16 mouse cellular contexts compared by ENCODE assay signal in genomic region chr4:30316995-30317394, GRCm38 (mm10).
"Had no signal": no experiment of that assay in that cellular context is flagged by ENCODE, and none has a peak within 500 bp of the region (broad histone marks: within the 10 kb centered on the region; RNA-seq: fewer than 3 reads in every experiment).

No protein-coding gene starts in this region.

- H3K9ac ChIP-seq: liver, postnatal 0 days; midbrain, embryonic 13.5 days; midbrain, embryonic 15.5 days; neural tube, embryonic 12.5 days; stomach, embryonic 15.5 days had no signal

- H3K9me3 ChIP-seq: megakaryocyte, embryonic 14.5 days; midbrain, embryonic 13.5 days; midbrain, embryonic 15.5 days; neural tube, embryonic 12.5 days; stomach, embryonic 15.5 days had no signal

- DNase-seq: liver, postnatal 0 days; lung, adult 2 months; lung, postnatal 10 days; lung, postnatal 36 days; right cerebral cortex, postnatal 14 days; thymus, adult 2 months; thymus, postnatal 25 days; thymus, postnatal 4 days had no signal

- H3K27ac ChIP-seq: macrophage; midbrain, embryonic 13.5 days; midbrain, embryonic 15.5 days; neural tube, embryonic 12.5 days; stomach, embryonic 15.5 days; stomach, postnatal 0 days had no signal

- H3K4me2 ChIP-seq: midbrain, embryonic 11.5 days; midbrain, embryonic 13.5 days; midbrain, embryonic 15.5 days; neural tube, embryonic 12.5 days; stomach, embryonic 15.5 days had no signal

- H3K4me3 ChIP-seq: megakaryocyte, embryonic 14.5 days; midbrain, embryonic 13.5 days; midbrain, embryonic 15.5 days; neural tube, embryonic 12.5 days; stomach, embryonic 15.5 days had no signal

- ATAC-seq: liver, postnatal 0 days; midbrain, embryonic 13.5 days; midbrain, embryonic 15.5 days had no signal

- H3K27me3 ChIP-seq: megakaryocyte, embryonic 14.5 days; midbrain, embryonic 13.5 days; midbrain, embryonic 15.5 days; neural tube, embryonic 12.5 days; stomach, embryonic 15.5 days had no signal

- H3K4me1 ChIP-seq: megakaryocyte, embryonic 14.5 days; neural tube, embryonic 12.5 days; stomach, embryonic 15.5 days had no signal

- H3K36me3 ChIP-seq: midbrain, embryonic 13.5 days; midbrain, embryonic 15.5 days; neural tube, embryonic 12.5 days; stomach, embryonic 15.5 days had no signal
